In the genomic region with DNA sequence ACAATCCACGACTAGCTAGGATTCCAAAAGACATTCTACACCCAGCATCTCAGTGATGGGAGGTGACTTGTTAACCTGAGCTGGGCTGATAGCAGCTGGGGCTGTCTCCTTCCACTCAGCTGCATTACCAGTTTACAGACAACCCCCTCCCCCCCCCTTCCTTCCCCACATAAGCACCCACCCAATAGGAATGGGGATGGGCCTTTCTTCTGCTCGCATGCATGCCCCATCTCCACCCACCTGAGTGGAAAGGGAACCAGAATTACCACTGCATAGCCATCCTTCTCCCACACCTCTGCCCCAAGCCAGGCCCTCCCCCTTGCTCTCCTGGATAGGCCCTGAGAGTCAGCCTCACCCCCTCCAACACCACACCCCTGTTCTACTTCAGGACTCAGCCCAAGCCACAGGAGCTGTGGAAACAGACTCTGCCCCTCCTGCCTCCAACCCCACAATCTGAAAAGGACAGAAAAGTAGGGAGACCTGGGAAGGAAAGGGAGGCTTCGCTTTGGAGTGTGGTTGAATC, we compare ENCODE assay signal across 28 mouse cellular contexts. TPM values are rescaled to one million over a fixed set of nuclear protein-coding genes. Genes with fewer than 3 reads are reported as not detected.
DNase-seq lines count a peak whose midpoint lies in the region; ATAC-seq and TF ChIP-seq lines count a peak whose summit lies in the region.
"Had no signal": no experiment of that assay in that cellular context is flagged by ENCODE, and none has a peak within 500 bp of the region (broad histone marks: within the 10 kb centered on the region; RNA-seq: fewer than 3 reads in every experiment).

No protein-coding gene starts in this region.

- H3K4me1 ChIP-seq in embryonic facial prominence, embryonic 14.5 days (ENCODE audit: control insufficient read depth, insufficient read depth, low read length), result 0 out of 2 replicates have a peak, but pooled peaks cover 3% of the 10 kb centered on the region
- peaks cover 18% of the 10 kb centered on the region for H3K4me1 ChIP-seq in embryonic facial prominence, embryonic 10.5 days
- H3K4me1 ChIP-seq in midbrain, embryonic 11.5 days (ENCODE audit: control insufficient read depth, insufficient read depth, low read length), result no peaks in the 10 kb centered on the region
- H3K4me1 ChIP-seq in midbrain, embryonic 15.5 days, result no peaks in the 10 kb centered on the region
- peaks cover 9% of the 10 kb centered on the region; the same call in 1 of the 2 replicates for H3K4me1 ChIP-seq in kidney, adult 2 months (ENCODE audit: control insufficient read depth, insufficient read depth, low read length)

- peak; percentile 35 for DNase-seq in embryonic facial prominence, embryonic 14.5 days (ENCODE audit: low spot score)
- no peak for DNase-seq in embryonic facial prominence, embryonic 10.5 days (ENCODE audit: low spot score)
- DNase-seq in midbrain, embryonic 11.5 days (ENCODE audit: low spot score, missing footprints), result peak; percentile 33
- DNase-seq in urinary bladder, adult 18-20 months (ENCODE audit: low spot score in 2 of 2), result no peak
- DNase-seq in retina, embryonic 14.5 days (ENCODE audit: low spot score), result no peak
- no peak for DNase-seq in kidney, adult 2 months
- DNase-seq: adrenal gland, adult 8-10 months; cerebellum, adult 18-20 months; cerebellum, postnatal 36 days; embryo, embryonic 11 days; heart, postnatal 4 days; liver, embryonic 13.5 days; midbrain, embryonic 14.5 days; right cerebral cortex, postnatal 4 days; thymus, postnatal 25 days had no signal

- no peak overlapping the region for H3K27ac ChIP-seq in embryonic facial prominence, embryonic 14.5 days (replicated peaks; ENCODE audit: low read depth, low read length)
- H3K27ac ChIP-seq in embryonic facial prominence, embryonic 10.5 days (replicated peaks), result no peak overlapping the region
- no peak overlapping the region for H3K27ac ChIP-seq in midbrain, embryonic 11.5 days (ENCODE audit: low read depth, low read length)
- no peak overlapping the region for H3K27ac ChIP-seq in midbrain, embryonic 15.5 days
- no peak overlapping the region for H3K27ac ChIP-seq in kidney, adult 2 months (ENCODE audit: insufficient read depth, low read depth, low read length)
- H3K27ac ChIP-seq: forebrain, embryonic 15.5 days; heart, embryonic 10.5 days; hindbrain, embryonic 15.5 days; limb, embryonic 13.5 days; liver, embryonic 13.5 days; lung, embryonic 15.5 days; neural tube, embryonic 13.5 days had no signal

- no peaks in the 10 kb centered on the region for H3K36me3 ChIP-seq in embryonic facial prominence, embryonic 14.5 days (ENCODE audit: control insufficient read depth, insufficient read depth, low read length)
- no peaks in the 10 kb centered on the region for H3K36me3 ChIP-seq in embryonic facial prominence, embryonic 10.5 days (replicated peaks)
- no peaks in the 10 kb centered on the region for H3K36me3 ChIP-seq in midbrain, embryonic 11.5 days (ENCODE audit: control insufficient read depth, insufficient read depth, low read length)
- no peaks in the 10 kb centered on the region for H3K36me3 ChIP-seq in midbrain, embryonic 15.5 days (replicated peaks)
- peaks cover 5% of the 10 kb centered on the region for H3K36me3 ChIP-seq in myocyte (ENCODE audit: control insufficient read depth, insufficient read depth)
- no peaks in the 10 kb centered on the region for H3K36me3 ChIP-seq in kidney, adult 2 months (ENCODE audit: control insufficient read depth, insufficient read depth, low read length)
- H3K36me3 ChIP-seq: forebrain, embryonic 15.5 days; G1E; heart, embryonic 10.5 days; hindbrain, embryonic 15.5 days; limb, embryonic 13.5 days; liver, embryonic 13.5 days; lung, embryonic 15.5 days; neural tube, embryonic 13.5 days had no signal

- ATAC-seq in embryonic facial prominence, embryonic 14.5 days (ENCODE audit: low read depth), result 0 out of 2 replicates have a peak, but pooled peaks have one; percentile 56
- no peak for ATAC-seq in midbrain, embryonic 11.5 days (ENCODE audit: low FRiP score)
- no peak for ATAC-seq in midbrain, embryonic 15.5 days (replicated peaks)
- ATAC-seq: activated CD4-positive, CD25-positive, alpha-beta regulatory T cell, adult 4 months; forebrain, embryonic 15.5 days; intestine, embryonic 16.5 days; Patski had no signal

- no peak overlapping the region for H3K9ac ChIP-seq in embryonic facial prominence, embryonic 14.5 days (ENCODE audit: low read depth, low read length)
- no peak overlapping the region for H3K9ac ChIP-seq in midbrain, embryonic 11.5 days (ENCODE audit: low read length)
- no peak overlapping the region for H3K9ac ChIP-seq in midbrain, embryonic 15.5 days
- H3K9ac ChIP-seq: forebrain, embryonic 15.5 days; hindbrain, embryonic 15.5 days; limb, embryonic 13.5 days; liver, embryonic 13.5 days; lung, embryonic 15.5 days; neural tube, embryonic 13.5 days had no signal

- TF ChIP-seq POLR2A in myocyte (IDR thresholded peaks at IDR 0.05; ENCODE audit: insufficient read length, low read depth), result no peak
- TF ChIP-seq POLR2A in kidney, adult 2 months (IDR thresholded peaks at IDR 0.05; ENCODE audit: low read depth, low read length), result no peak

- no peaks in the 10 kb centered on the region for H3K27me3 ChIP-seq in embryonic facial prominence, embryonic 14.5 days (replicated peaks; ENCODE audit: control insufficient read depth, insufficient read depth, low read length)
- H3K27me3 ChIP-seq in embryonic facial prominence, embryonic 10.5 days (replicated peaks; ENCODE audit: low read depth, poor library complexity, severe bottlenecking), result peaks cover 15% of the 10 kb centered on the region
- peaks cover under 1% of the 10 kb centered on the region; the same call in 1 of the 2 replicates for H3K27me3 ChIP-seq in midbrain, embryonic 11.5 days (ENCODE audit: control insufficient read depth, insufficient read depth, low read length)
- no peaks in the 10 kb centered on the region; the same call in 1 of the 2 replicates for H3K27me3 ChIP-seq in midbrain, embryonic 15.5 days (replicated peaks)
- H3K27me3 ChIP-seq in myocyte (ENCODE audit: control insufficient read depth, insufficient read depth, insufficient read length), result no peaks in the 10 kb centered on the region
- H3K27me3 ChIP-seq in kidney, adult 2 months (replicated peaks; ENCODE audit: control insufficient read depth, insufficient read depth, low read length), result no peaks in the 10 kb centered on the region
- H3K27me3 ChIP-seq: forebrain, embryonic 15.5 days; limb, embryonic 13.5 days; lung, embryonic 15.5 days; megakaryocyte, embryonic 14.5 days; Patski had no signal

- H3K4me3 ChIP-seq in embryonic facial prominence, embryonic 14.5 days (ENCODE audit: low read depth, low read length), result no peak overlapping the region
- H3K4me3 ChIP-seq in embryonic facial prominence, embryonic 10.5 days, result no peak overlapping the region
- H3K4me3 ChIP-seq in midbrain, embryonic 11.5 days (ENCODE audit: low read depth, low read length), result no peak overlapping the region
- no peak overlapping the region for H3K4me3 ChIP-seq in midbrain, embryonic 15.5 days
- no peak overlapping the region for H3K4me3 ChIP-seq in myocyte
- H3K4me3 ChIP-seq in kidney, adult 2 months (ENCODE audit: insufficient read depth, low read depth, low read length), result no peak overlapping the region
- H3K4me3 ChIP-seq: forebrain, embryonic 15.5 days; heart, embryonic 10.5 days; hindbrain, embryonic 15.5 days; limb, embryonic 13.5 days; liver, embryonic 13.5 days; lung, embryonic 15.5 days; megakaryocyte, embryonic 14.5 days; neural tube, embryonic 13.5 days had no signal

- no peak for TF ChIP-seq CTCF in kidney, adult 2 months (conservative IDR thresholded peaks at IDR 0.05; ENCODE audit: insufficient read depth, insufficient read length, low read depth, low read length)

- no peaks in the 10 kb centered on the region for H3K9me3 ChIP-seq in embryonic facial prominence, embryonic 14.5 days (ENCODE audit: control insufficient read depth, low read length)
- H3K9me3 ChIP-seq in embryonic facial prominence, embryonic 10.5 days, result no peaks in the 10 kb centered on the region
- no peaks in the 10 kb centered on the region for H3K9me3 ChIP-seq in midbrain, embryonic 11.5 days (ENCODE audit: control insufficient read depth, low read length)
- no peaks in the 10 kb centered on the region for H3K9me3 ChIP-seq in midbrain, embryonic 15.5 days
- H3K9me3 ChIP-seq: forebrain, embryonic 15.5 days; heart, embryonic 10.5 days; hindbrain, embryonic 15.5 days; limb, embryonic 13.5 days; liver, embryonic 13.5 days; lung, embryonic 15.5 days; megakaryocyte, embryonic 14.5 days; neural tube, embryonic 13.5 days had no signal

- WGBS in embryonic facial prominence, embryonic 14.5 days, result 81% methylated on average over 2 of the region's 3 CpGs
- WGBS in embryonic facial prominence, embryonic 10.5 days, result 69% methylated on average over 3 of the region's 3 CpGs
- 77% methylated on average over 3 of the region's 3 CpGs for WGBS in midbrain, embryonic 11.5 days
- 70% methylated on average over 3 of the region's 3 CpGs for WGBS in midbrain, embryonic 15.5 days
- WGBS in kidney, adult 2 months, result 77% methylated on average over 3 of the region's 3 CpGs

- H3K4me2 ChIP-seq in embryonic facial prominence, embryonic 14.5 days (ENCODE audit: low read depth, low read length), result no peak overlapping the region
- H3K4me2 ChIP-seq in midbrain, embryonic 11.5 days, result no peak overlapping the region
- no peak overlapping the region for H3K4me2 ChIP-seq in midbrain, embryonic 15.5 days
- H3K4me2 ChIP-seq in myocyte (ENCODE audit: low read depth), result peak overlapping the region; percentile 99
- H3K4me2 ChIP-seq: forebrain, embryonic 15.5 days; hindbrain, embryonic 15.5 days; limb, embryonic 13.5 days; liver, embryonic 13.5 days; lung, embryonic 15.5 days; neural tube, embryonic 13.5 days had no signal

- no peak overlapping the region for H3ac ChIP-seq in myocyte (ENCODE audit: control insufficient read depth, insufficient read length)

- H3K79me2 ChIP-seq in myocyte (ENCODE audit: control insufficient read depth, insufficient read depth), result peaks cover 97% of the 10 kb centered on the region

TF ChIP-seq in myocyte, 11 proteins besides CTCF, POLR2A, EP300 and RAD21:
- TF ChIP-seq CEBPB (IDR thresholded peaks at IDR 0.05; ENCODE audit: insufficient read depth, poor library complexity, severe bottlenecking) (no peak), MYOD1 (IDR thresholded peaks at IDR 0.05; ENCODE audit: control insufficient read depth in 1 of 3, insufficient read length in 2 of 3, low read depth in 2 of 3) (peak in 1 of 3 experiments; percentile 24), POLR2AphosphoS2 (IDR thresholded peaks at IDR 0.05; ENCODE audit: insufficient read length, low read depth) (no peak), MYOG (IDR thresholded peaks at IDR 0.05; ENCODE audit: control insufficient read depth in 1 of 3, insufficient read depth in 1 of 3, insufficient read length in 2 of 3, low read depth in 2 of 3) (no peak)

RNA-seq across cellular contexts. Expression of gene Ttc39b, which starts 6.2 kb away (rescaled TPM):
- 4.6 and 5.5 TPM in 2 replicates for polyA plus RNA-seq in embryonic facial prominence, embryonic 14.5 days (2014; fragmentation: Nextera tagmentation; extraction: Ambion mirVana)
- 1.6 and 2.4 TPM in 2 replicates for polyA plus RNA-seq in embryonic facial prominence, embryonic 10.5 days (2016; fragmentation: Nextera tagmentation; extraction: Ambion mirVana)
- polyA plus RNA-seq in midbrain, embryonic 11.5 days (2014; fragmentation: Nextera tagmentation; extraction: Ambion mirVana), result 1.9 and 2.1 TPM in 2 replicates
- polyA plus RNA-seq in midbrain, embryonic 15.5 days (2015; fragmentation: Nextera tagmentation; extraction: Ambion mirVana), result 5.6 and 6.0 TPM in 2 replicates
- polyA plus RNA-seq in myocyte (2012; fragmentation: generic; extraction: Trizol), result 19.3 TPM
- polyA plus RNA-seq in kidney, adult 2 months (2012; rRNA removed), result 2.0 and 2.5 TPM in 2 replicates
- polyA plus RNA-seq: G1E had no signal

Comparison
In these comparisons a context has a peak if more than half of its experiments do, and no peak if none do; other contexts are left out.
1. DNase-seq: peak in embryonic facial prominence, embryonic 14.5 days (single experiment) and midbrain, embryonic 11.5 days (single experiment); none in embryonic facial prominence, embryonic 10.5 days (single experiment), urinary bladder, adult 18-20 months (0 of 2), retina, embryonic 14.5 days (single experiment) and kidney, adult 2 months (single experiment).